Mouse (Mus musculus): ENCODE results near the gene Adarb1. TPM values are rescaled to one million over a fixed set of nuclear protein-coding genes. Genes with fewer than 3 reads are reported as not detected.

The Adarb1 gene
- polyA plus RNA-seq, 1 experiment from 2014 or later, result 1.1 TPM

DNA sequence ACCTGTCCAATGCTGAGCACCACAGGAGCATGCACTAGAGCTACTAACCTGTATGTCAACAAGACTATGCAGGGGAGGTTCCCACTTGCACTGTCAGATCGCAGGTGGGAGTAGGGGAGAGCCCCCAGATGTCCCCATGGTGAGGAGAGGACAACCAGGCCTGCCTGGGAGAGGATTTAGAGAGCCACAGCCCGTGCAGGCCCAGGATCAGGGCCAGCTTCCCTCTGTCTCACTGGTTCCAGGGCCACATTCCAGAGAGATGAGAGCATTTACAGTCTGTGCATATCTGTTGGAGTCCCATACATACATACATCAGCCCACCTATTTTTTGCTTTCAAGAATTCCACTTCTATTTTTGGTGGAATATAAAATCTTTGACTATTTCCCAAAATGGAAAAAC, 9.5 kb upstream of the Adarb1 start:
- Histone ChIP-seq H3K36me3 (ENCODE audit: control insufficient read depth, insufficient read depth) (no peaks in the 10 kb centered on the region), H3K4me1 (ENCODE audit: control insufficient read depth, low read depth, low read length) (no peaks in the 10 kb centered on the region), H3K27me3 (ENCODE audit: control insufficient read depth, insufficient read depth, low read depth, low read length) (no peaks in the 10 kb centered on the region), H3K4me2 (ENCODE audit: low read depth, low read length) (no peak overlapping the region), H3K4me3 (ENCODE audit: low read depth, low read length) (no peak overlapping the region), H3K9me3 (replicated peaks; ENCODE audit: control insufficient read depth, low read length) (no peaks in the 10 kb centered on the region), H3K9ac (ENCODE audit: low read depth, low read length) (no peak overlapping the region), H3K27ac (ENCODE audit: low read length) (no peak overlapping the region)
- ATAC-seq (ENCODE audit: low read depth), result no peak
- 38% methylated on average over 2 of the region's 2 CpGs for WGBS (ENCODE audit: insufficient replicate concordance)

DNA sequence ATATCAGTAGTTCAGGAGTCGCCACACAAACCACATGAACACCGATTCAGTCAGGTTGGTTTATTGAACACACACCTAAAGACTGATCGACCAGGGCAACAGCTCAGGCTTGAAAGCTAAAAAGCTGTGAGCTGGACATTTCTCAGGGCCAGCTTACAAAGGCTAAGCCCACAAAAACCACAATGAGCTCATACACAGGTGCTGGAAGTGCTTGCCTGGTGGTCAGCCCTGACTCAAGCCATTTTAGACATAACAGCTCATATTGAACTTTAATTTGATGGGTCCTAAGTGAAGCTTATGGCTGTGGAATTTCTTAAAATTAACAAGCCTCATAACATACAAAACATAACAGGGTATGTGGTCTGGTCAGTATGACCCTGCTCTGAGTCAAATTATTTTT, 2.1 kb upstream of the Adarb1 start:
- Histone ChIP-seq H3K4me3 (ENCODE audit: low read depth, low read length) (no peak overlapping the region), H3K9ac (ENCODE audit: low read depth, low read length) (no peak overlapping the region), H3K9me3 (replicated peaks; ENCODE audit: control insufficient read depth, low read length) (no peaks in the 10 kb centered on the region), H3K36me3 (ENCODE audit: control insufficient read depth, insufficient read depth) (no peaks in the 10 kb centered on the region), H3K27ac (ENCODE audit: low read length) (no peak overlapping the region), H3K27me3 (ENCODE audit: control insufficient read depth, insufficient read depth, low read depth, low read length) (peaks cover 26% of the 10 kb centered on the region), H3K4me2 (ENCODE audit: low read depth, low read length) (no peak overlapping the region), H3K4me1 (ENCODE audit: control insufficient read depth, low read depth, low read length) (peaks cover 8% of the 10 kb centered on the region)
- no peak for ATAC-seq (ENCODE audit: low read depth)
- WGBS (ENCODE audit: insufficient replicate concordance), result 73% methylated on average over 3 of the region's 3 CpGs

DNA sequence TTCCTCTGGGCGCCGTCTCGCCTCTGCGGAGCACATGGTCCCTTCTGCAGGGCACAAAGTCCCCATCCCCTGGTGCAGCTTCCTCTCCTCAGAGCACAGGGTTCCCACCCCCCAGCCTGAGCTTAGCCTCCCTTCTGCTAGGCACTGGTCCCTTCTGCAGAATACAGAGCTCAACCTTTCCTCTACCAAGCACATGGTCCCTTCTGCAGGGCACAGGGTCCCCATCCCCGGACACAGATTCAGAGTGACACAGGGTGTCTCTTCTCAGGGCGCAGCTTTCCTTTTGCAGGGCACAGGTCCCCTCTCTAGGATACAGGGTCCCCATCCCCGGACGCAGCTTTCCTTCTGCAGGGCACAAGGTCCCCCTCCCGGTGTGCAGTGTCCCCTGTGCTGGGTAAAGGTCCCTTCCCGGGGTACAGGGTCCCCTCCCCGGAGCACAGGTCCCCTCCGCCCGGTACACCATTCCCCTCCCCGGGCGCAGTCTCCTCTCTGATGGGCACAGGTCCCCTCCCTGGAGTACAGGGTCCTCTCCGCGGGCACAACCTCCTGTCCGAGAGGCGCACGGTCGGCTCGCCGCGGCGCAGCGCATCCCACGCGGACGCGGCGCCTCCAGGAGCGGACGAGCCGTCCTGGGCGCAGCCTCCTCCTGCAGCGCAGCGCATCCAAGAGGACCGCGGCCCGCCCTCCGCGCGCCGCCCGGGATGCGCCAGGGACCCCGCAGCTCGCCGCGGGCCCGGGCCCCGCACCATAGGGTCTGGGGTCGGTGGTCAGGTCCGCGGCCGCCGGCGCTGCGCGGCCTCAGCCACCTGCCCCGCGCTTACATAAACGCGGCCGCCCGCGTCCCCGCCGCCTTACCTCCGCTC, 599 bp downstream of the Adarb1 start:
- WGBS (ENCODE audit: insufficient replicate concordance), result under 1% methylated on average over 68 of the region's 70 CpGs

GRCm38 (mm10) chr10:77416666-77417239, 1.3 kb downstream of the Adarb1 start:
- no peak overlapping the region for H3K9ac ChIP-seq (ENCODE audit: low read depth, low read length)

More for the DNA sequence above, 599 bp downstream of the Adarb1 start:
- Histone ChIP-seq H3K9me3 (replicated peaks; ENCODE audit: control insufficient read depth, low read length) (no peaks in the 10 kb centered on the region), H3K4me2 (ENCODE audit: low read depth, low read length) (peak overlapping the region; percentile 81), H3K9ac (ENCODE audit: low read depth, low read length) (peak overlapping the region; percentile 48; the same call in 1 of the 2 replicates), H3K36me3 (ENCODE audit: control insufficient read depth, insufficient read depth) (no peaks in the 10 kb centered on the region), H3K4me3 (ENCODE audit: low read depth, low read length) (peak overlapping the region; percentile 66), H3K27ac (ENCODE audit: low read length) (no peak overlapping the region), H3K4me1 (ENCODE audit: control insufficient read depth, low read depth, low read length) (peaks cover 8% of the 10 kb centered on the region), H3K27me3 (ENCODE audit: control insufficient read depth, insufficient read depth, low read depth, low read length) (peaks cover 26% of the 10 kb centered on the region)
- peak; percentile 44 for ATAC-seq (ENCODE audit: low read depth)

GRCm38 (mm10) chr10:77415867-77416266, 2.2 kb downstream of the Adarb1 start:
- Histone ChIP-seq H3K9me3 (replicated peaks; ENCODE audit: control insufficient read depth, low read length) (no peaks in the 10 kb centered on the region), H3K9ac (ENCODE audit: low read depth, low read length) (no peak overlapping the region), H3K27me3 (ENCODE audit: control insufficient read depth, insufficient read depth, low read depth, low read length) (peaks cover 26% of the 10 kb centered on the region), H3K4me3 (ENCODE audit: low read depth, low read length) (no peak overlapping the region), H3K4me2 (ENCODE audit: low read depth, low read length) (no peak overlapping the region), H3K36me3 (ENCODE audit: control insufficient read depth, insufficient read depth) (no peaks in the 10 kb centered on the region), H3K27ac (ENCODE audit: low read length) (no peak overlapping the region), H3K4me1 (ENCODE audit: control insufficient read depth, low read depth, low read length) (peaks cover 8% of the 10 kb centered on the region)
- ATAC-seq (ENCODE audit: low read depth), result no peak
- WGBS (ENCODE audit: insufficient replicate concordance), result 78% methylated on average over 5 of the region's 5 CpGs

More at GRCm38 (mm10) chr10:77416666-77417239, 1.3 kb downstream of the Adarb1 start:
- Histone ChIP-seq H3K4me2 (ENCODE audit: low read depth, low read length) (peak overlapping the region; percentile 81; the same call in 1 of the 2 replicates), H3K27ac (ENCODE audit: low read length) (no peak overlapping the region), H3K4me1 (ENCODE audit: control insufficient read depth, low read depth, low read length) (peaks cover 8% of the 10 kb centered on the region), H3K4me3 (ENCODE audit: low read depth, low read length) (peak overlapping the region; percentile 66), H3K9me3 (replicated peaks; ENCODE audit: control insufficient read depth, low read length) (no peaks in the 10 kb centered on the region), H3K27me3 (ENCODE audit: control insufficient read depth, insufficient read depth, low read depth, low read length) (peaks cover 26% of the 10 kb centered on the region), H3K36me3 (ENCODE audit: control insufficient read depth, insufficient read depth) (no peaks in the 10 kb centered on the region)
- no peak for ATAC-seq (ENCODE audit: low read depth)
- 8% methylated on average over 24 of the region's 24 CpGs for WGBS (ENCODE audit: insufficient replicate concordance)

DNA sequence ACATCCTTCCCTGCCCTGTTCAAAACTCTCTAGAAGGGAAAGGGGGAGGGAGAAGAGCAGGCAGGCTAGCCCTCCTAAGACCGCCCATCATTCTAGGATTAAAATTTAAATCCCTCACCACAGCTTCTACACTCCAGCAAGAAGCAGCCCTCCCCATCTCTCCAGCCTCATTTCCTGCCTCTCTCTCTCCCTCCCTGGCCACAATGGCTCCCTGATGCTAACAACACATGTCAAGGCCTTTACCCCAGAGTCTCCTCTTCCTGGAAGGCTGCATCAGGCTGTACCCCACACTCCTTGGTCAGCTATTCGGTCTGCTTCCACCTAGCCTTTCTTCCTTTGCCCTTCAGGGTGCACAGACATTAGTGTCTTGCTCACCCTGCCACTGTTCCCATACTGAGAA, 4.3 kb downstream of the Adarb1 start:
- H3K27ac ChIP-seq (ENCODE audit: low read length), result no peak overlapping the region
- H3K9ac ChIP-seq (ENCODE audit: low read depth, low read length), result no peak overlapping the region
- WGBS (ENCODE audit: insufficient replicate concordance), result 34% methylated on average over 2 of the region's 2 CpGs
- no peaks in the 10 kb centered on the region for H3K36me3 ChIP-seq (ENCODE audit: control insufficient read depth, insufficient read depth)
- no peaks in the 10 kb centered on the region for H3K9me3 ChIP-seq (replicated peaks; ENCODE audit: control insufficient read depth, low read length)
- H3K4me2 ChIP-seq (ENCODE audit: low read depth, low read length), result no peak overlapping the region
- ATAC-seq (ENCODE audit: low read depth), result no peak
- H3K27me3 ChIP-seq (ENCODE audit: control insufficient read depth, insufficient read depth, low read depth, low read length), result peaks cover 26% of the 10 kb centered on the region
- no peak overlapping the region for H3K4me3 ChIP-seq (ENCODE audit: low read depth, low read length)
- peaks cover 8% of the 10 kb centered on the region for H3K4me1 ChIP-seq (ENCODE audit: control insufficient read depth, low read depth, low read length)

GRCm38 (mm10) chr10:77409154-77409553, 8.9 kb downstream of the Adarb1 start:
- H3K27me3 ChIP-seq (ENCODE audit: control insufficient read depth, insufficient read depth, low read depth, low read length), result no peaks in the 10 kb centered on the region
- H3K4me2 ChIP-seq (ENCODE audit: low read depth, low read length), result no peak overlapping the region

DNA sequence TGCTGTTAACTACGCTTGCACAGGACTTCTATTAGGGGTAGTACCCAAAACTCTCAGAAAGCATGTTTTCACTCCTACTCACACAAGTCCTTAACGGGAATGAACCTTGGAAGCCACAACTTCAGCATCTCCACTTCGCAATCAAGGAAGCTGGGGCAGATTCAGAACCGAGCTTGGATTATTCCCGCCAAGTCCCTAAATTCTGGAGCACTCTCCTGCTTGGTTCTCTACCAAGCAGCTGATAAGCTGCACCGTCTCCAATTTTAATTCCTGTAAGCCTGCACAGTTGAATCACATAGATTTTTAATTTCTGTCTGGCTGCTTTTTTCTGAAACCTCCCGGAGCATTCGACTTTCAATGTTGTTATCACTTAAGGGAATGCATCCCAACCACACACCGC, 9.8 kb downstream of the Adarb1 start:
- H3K9me3 ChIP-seq (replicated peaks; ENCODE audit: control insufficient read depth, low read length), result no peaks in the 10 kb centered on the region
- no peak for ATAC-seq (ENCODE audit: low read depth)
- 61% methylated on average over 9 of the region's 9 CpGs for WGBS (ENCODE audit: insufficient replicate concordance)

More at GRCm38 (mm10) chr10:77409154-77409553, 8.9 kb downstream of the Adarb1 start:
- H3K27ac ChIP-seq (ENCODE audit: low read length), result no peak overlapping the region
- H3K9me3 ChIP-seq (replicated peaks; ENCODE audit: control insufficient read depth, low read length), result no peaks in the 10 kb centered on the region
- H3K4me3 ChIP-seq (ENCODE audit: low read depth, low read length), result no peak overlapping the region
- no peaks in the 10 kb centered on the region for H3K36me3 ChIP-seq (ENCODE audit: control insufficient read depth, insufficient read depth)
- no peak overlapping the region for H3K9ac ChIP-seq (ENCODE audit: low read depth, low read length)
- 47% methylated on average over 2 of the region's 2 CpGs for WGBS (ENCODE audit: insufficient replicate concordance)
- H3K4me1 ChIP-seq (ENCODE audit: control insufficient read depth, low read depth, low read length), result no peaks in the 10 kb centered on the region
- no peak for ATAC-seq (ENCODE audit: low read depth)

GRCm38 (mm10) chr10:77406486-77406885, 11.6 kb downstream of the Adarb1 start:
- Histone ChIP-seq H3K36me3 (ENCODE audit: control insufficient read depth, insufficient read depth) (no peaks in the 10 kb centered on the region), H3K9ac (ENCODE audit: low read depth, low read length) (no peak overlapping the region), H3K27me3 (ENCODE audit: control insufficient read depth, insufficient read depth, low read depth, low read length) (no peaks in the 10 kb centered on the region), H3K4me3 (ENCODE audit: low read depth, low read length) (no peak overlapping the region), H3K9me3 (replicated peaks; ENCODE audit: control insufficient read depth, low read length) (no peaks in the 10 kb centered on the region), H3K4me1 (ENCODE audit: control insufficient read depth, low read depth, low read length) (no peaks in the 10 kb centered on the region), H3K4me2 (ENCODE audit: low read depth, low read length) (no peak overlapping the region), H3K27ac (ENCODE audit: low read length) (no peak overlapping the region)
- WGBS (ENCODE audit: insufficient replicate concordance), result 61% methylated on average over 6 of the region's 6 CpGs
- ATAC-seq (ENCODE audit: low read depth), result no peak

More for the DNA sequence above, 9.8 kb downstream of the Adarb1 start:
- Histone ChIP-seq H3K27ac (ENCODE audit: low read length) (no peak overlapping the region), H3K9ac (ENCODE audit: low read depth, low read length) (no peak overlapping the region), H3K36me3 (ENCODE audit: control insufficient read depth, insufficient read depth) (no peaks in the 10 kb centered on the region), H3K4me3 (ENCODE audit: low read depth, low read length) (no peak overlapping the region), H3K4me1 (ENCODE audit: control insufficient read depth, low read depth, low read length) (no peaks in the 10 kb centered on the region), H3K4me2 (ENCODE audit: low read depth, low read length) (no peak overlapping the region), H3K27me3 (ENCODE audit: control insufficient read depth, insufficient read depth, low read depth, low read length) (no peaks in the 10 kb centered on the region)
